Mouse (Mus musculus): ENCODE data around the gene Usp6nl. TPM values are rescaled to one million over a fixed set of nuclear protein-coding genes. Genes with fewer than 3 reads are reported as not detected.

Gene Usp6nl
- polyA plus RNA-seq, 1 experiment: 8.6 TPM

DNA sequence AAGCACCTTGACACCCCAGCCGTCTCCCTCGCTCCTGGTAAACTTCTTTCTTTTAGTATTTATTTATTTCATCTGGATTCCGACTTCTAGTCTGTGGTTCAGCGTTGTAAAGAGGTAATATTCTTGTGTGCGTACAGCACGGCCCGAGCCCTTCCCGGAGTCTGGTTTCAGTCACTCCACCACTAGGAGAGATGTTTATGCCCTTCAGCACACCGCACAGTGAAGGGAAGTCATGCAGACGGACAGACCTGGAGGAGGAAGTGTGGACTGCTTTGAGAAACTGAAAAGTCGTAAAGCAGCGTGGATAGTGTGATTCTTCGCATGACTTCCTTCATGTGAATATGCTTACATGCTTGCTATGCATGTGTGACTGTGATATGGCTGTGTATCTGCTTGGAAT is 40.7 kb downstream of the Usp6nl start:
- Histone ChIP-seq H3K4me1 (ENCODE audit: control insufficient read depth, insufficient read depth, low read length) (peaks cover 10% of the 10 kb centered on the region), H3K27ac (ENCODE audit: insufficient read depth, low read length) (no peak overlapping the region), H3K4me3 (ENCODE audit: insufficient read depth, low read length) (no peak overlapping the region)
- no peak for TF ChIP-seq POLR2A (IDR thresholded peaks at IDR 0.05; ENCODE audit: extremely low read depth, insufficient read depth, low read length)
- no peak for TF ChIP-seq CTCF (IDR thresholded peaks at IDR 0.05; ENCODE audit: extremely low read depth, insufficient read depth, low read length)

- TF ChIP-seq POLR2A (IDR thresholded peaks at IDR 0.05; ENCODE audit: extremely low read depth, insufficient read depth, low read length) (no peak), CTCF (IDR thresholded peaks at IDR 0.05; ENCODE audit: extremely low read depth, insufficient read depth, low read length) (no peak)
- Histone ChIP-seq H3K4me1 (ENCODE audit: control insufficient read depth, insufficient read depth, low read length) (peaks cover 8% of the 10 kb centered on the region), H3K27ac (ENCODE audit: insufficient read depth, low read length) (no peak overlapping the region), H3K4me3 (ENCODE audit: insufficient read depth, low read length) (no peak overlapping the region)
These were observed 41.5 kb downstream of the Usp6nl start for GRCm38 (mm10) chr2:6363922-6364321.

- H3K27ac ChIP-seq (ENCODE audit: insufficient read depth, low read length): peak overlapping the region; percentile 4; the same call in 1 of the 2 replicates
- peaks cover 8% of the 10 kb centered on the region for H3K4me1 ChIP-seq (ENCODE audit: control insufficient read depth, insufficient read depth, low read length)
- H3K4me3 ChIP-seq (ENCODE audit: insufficient read depth, low read length): no peak overlapping the region
- TF ChIP-seq POLR2A (IDR thresholded peaks at IDR 0.05; ENCODE audit: extremely low read depth, insufficient read depth, low read length): no peak
- TF ChIP-seq CTCF (IDR thresholded peaks at IDR 0.05; ENCODE audit: extremely low read depth, insufficient read depth, low read length): no peak
These were observed 44.1 kb downstream of the Usp6nl start for GRCm38 (mm10) chr2:6366521-6366928.

- Histone ChIP-seq H3K27ac (ENCODE audit: insufficient read depth, low read length) (no peak overlapping the region), H3K4me1 (ENCODE audit: control insufficient read depth, insufficient read depth, low read length) (peaks cover 8% of the 10 kb centered on the region), H3K4me3 (ENCODE audit: insufficient read depth, low read length) (no peak overlapping the region)
- TF ChIP-seq POLR2A (IDR thresholded peaks at IDR 0.05; ENCODE audit: extremely low read depth, insufficient read depth, low read length): no peak
- no peak for TF ChIP-seq CTCF (IDR thresholded peaks at IDR 0.05; ENCODE audit: extremely low read depth, insufficient read depth, low read length)
These were observed 44.5 kb downstream of the Usp6nl start for GRCm38 (mm10) chr2:6366973-6367372.

- Histone ChIP-seq H3K4me3 (ENCODE audit: insufficient read depth, low read length) (no peak overlapping the region), H3K4me1 (ENCODE audit: control insufficient read depth, insufficient read depth, low read length) (peaks cover 8% of the 10 kb centered on the region), H3K27ac (ENCODE audit: insufficient read depth, low read length) (peak overlapping the region; percentile 83)
- TF ChIP-seq POLR2A (IDR thresholded peaks at IDR 0.05; ENCODE audit: extremely low read depth, insufficient read depth, low read length) (no peak), CTCF (IDR thresholded peaks at IDR 0.05; ENCODE audit: extremely low read depth, insufficient read depth, low read length) (no peak)
These were observed 45.0 kb downstream of the Usp6nl start for GRCm38 (mm10) chr2:6367497-6367896.

DNA sequence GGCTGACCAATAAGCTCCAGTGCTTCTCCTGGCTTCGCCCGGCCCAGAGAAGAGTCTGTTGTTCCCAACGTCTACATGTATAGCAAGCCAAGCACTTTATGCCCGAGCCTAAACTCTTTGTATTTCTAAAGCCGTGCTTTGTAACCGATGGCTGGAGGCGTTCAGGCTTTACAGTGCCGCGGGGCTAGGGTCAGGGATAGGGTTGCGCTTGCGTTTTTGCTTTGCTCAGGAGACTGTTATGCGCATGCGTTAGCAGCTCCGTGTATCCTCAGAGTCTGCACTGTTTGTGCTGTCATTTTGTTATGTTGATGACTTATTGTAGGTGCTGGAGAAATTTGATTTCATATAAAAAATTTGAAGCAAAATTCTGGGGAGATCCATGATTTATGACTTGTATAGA is 51.7 kb downstream of the Usp6nl start:
- TF ChIP-seq POLR2A (IDR thresholded peaks at IDR 0.05; ENCODE audit: extremely low read depth, insufficient read depth, low read length) (no peak), CTCF (IDR thresholded peaks at IDR 0.05; ENCODE audit: extremely low read depth, insufficient read depth, low read length) (no peak)
- Histone ChIP-seq H3K27ac (ENCODE audit: insufficient read depth, low read length) (no peak overlapping the region), H3K4me1 (ENCODE audit: control insufficient read depth, insufficient read depth, low read length) (peaks cover 2% of the 10 kb centered on the region), H3K4me3 (ENCODE audit: insufficient read depth, low read length) (no peak overlapping the region)

DNA sequence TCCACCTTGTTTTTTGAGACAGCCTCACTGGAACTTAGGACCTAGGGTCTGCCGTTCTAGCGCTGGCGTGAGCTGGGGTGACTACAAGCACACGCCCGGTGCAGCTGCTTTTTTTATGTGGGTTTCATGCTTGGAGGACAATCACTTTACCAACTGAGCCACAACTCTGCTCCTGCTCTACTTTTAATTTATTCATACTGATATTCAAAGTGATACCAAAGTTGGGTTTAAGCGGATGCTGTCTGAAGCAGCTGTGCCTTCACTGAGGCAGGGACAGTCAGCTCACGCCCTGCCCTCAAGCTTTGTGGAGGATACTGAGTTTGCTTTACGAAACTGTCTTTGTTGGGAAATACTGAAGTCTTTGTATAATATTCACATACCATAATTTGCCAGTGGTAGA is 53.6 kb downstream of the Usp6nl start:
- Histone ChIP-seq H3K4me3 (ENCODE audit: insufficient read depth, low read length) (no peak overlapping the region), H3K27ac (ENCODE audit: insufficient read depth, low read length) (no peak overlapping the region), H3K4me1 (ENCODE audit: control insufficient read depth, insufficient read depth, low read length) (peaks cover 2% of the 10 kb centered on the region)
- TF ChIP-seq CTCF (IDR thresholded peaks at IDR 0.05; ENCODE audit: extremely low read depth, insufficient read depth, low read length) (no peak), POLR2A (IDR thresholded peaks at IDR 0.05; ENCODE audit: extremely low read depth, insufficient read depth, low read length) (no peak)

DNA sequence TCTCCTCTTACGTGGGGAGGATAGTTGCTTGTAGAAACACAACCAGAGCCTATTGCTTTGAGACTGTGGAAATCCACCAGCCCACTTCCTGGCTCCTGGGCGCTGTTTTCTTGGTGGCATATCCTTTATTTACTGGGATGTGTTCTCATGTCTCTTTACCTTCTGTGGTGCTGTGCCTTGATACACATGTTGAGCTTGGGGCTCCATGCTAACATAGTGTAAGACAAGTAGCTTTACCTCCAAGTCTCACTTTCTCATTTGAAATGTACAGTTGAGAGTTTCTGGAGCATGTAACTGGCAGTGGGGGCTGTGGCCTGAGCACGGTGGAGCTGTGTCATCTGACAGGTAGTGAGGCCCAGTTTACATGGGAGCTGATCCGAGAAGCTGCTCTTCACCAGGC is 54.5 kb downstream of the Usp6nl start:
- Histone ChIP-seq H3K4me1 (ENCODE audit: control insufficient read depth, insufficient read depth, low read length) (peaks cover 2% of the 10 kb centered on the region), H3K27ac (ENCODE audit: insufficient read depth, low read length) (no peak overlapping the region), H3K4me3 (ENCODE audit: insufficient read depth, low read length) (no peak overlapping the region)
- TF ChIP-seq CTCF (IDR thresholded peaks at IDR 0.05; ENCODE audit: extremely low read depth, insufficient read depth, low read length): no peak
- TF ChIP-seq POLR2A (IDR thresholded peaks at IDR 0.05; ENCODE audit: extremely low read depth, insufficient read depth, low read length): no peak

DNA sequence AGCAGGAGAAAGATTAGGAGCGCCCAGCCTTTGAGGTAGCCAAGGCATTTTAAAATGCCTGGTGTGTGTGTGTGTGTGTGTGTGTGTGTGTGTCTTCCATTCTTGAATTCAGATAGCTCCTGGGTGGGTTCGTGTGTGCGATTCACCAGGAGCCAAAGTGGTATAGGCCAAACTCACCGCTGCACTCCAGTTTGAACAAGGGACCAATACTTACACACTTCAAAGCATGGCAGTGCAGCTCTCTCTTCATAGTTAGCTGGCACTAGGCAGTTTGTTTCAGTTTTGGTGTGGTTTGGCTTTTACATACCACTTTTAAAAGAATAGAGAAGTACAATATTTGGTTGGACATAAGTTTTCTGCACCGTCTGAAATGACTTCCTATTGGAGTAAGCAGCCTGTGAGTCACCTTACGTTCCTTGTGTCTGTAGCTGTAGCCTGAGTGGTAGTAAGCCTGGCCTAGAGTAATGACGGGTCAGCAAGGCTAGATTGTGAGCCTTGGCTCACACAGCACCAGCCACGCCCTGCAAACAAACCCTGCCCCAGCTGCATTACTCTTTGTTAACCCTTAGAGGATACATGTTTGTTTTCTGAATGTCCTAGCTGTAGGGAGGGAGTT is 56.2 kb downstream of the Usp6nl start:
- Histone ChIP-seq H3K4me3 (ENCODE audit: insufficient read depth, low read length) (no peak overlapping the region), H3K27ac (ENCODE audit: insufficient read depth, low read length) (no peak overlapping the region), H3K4me1 (ENCODE audit: control insufficient read depth, insufficient read depth, low read length) (peaks cover 2% of the 10 kb centered on the region)
- TF ChIP-seq POLR2A (IDR thresholded peaks at IDR 0.05; ENCODE audit: extremely low read depth, insufficient read depth, low read length) (no peak), CTCF (IDR thresholded peaks at IDR 0.05; ENCODE audit: extremely low read depth, insufficient read depth, low read length) (no peak)

- Histone ChIP-seq H3K4me3 (ENCODE audit: insufficient read depth, low read length) (no peak overlapping the region), H3K27ac (ENCODE audit: insufficient read depth, low read length) (no peak overlapping the region), H3K4me1 (ENCODE audit: control insufficient read depth, insufficient read depth, low read length) (peaks cover 2% of the 10 kb centered on the region)
- TF ChIP-seq CTCF (IDR thresholded peaks at IDR 0.05; ENCODE audit: extremely low read depth, insufficient read depth, low read length): no peak
These were observed 57.3 kb downstream of the Usp6nl start for GRCm38 (mm10) chr2:6379731-6380212.

All from cortical plate, adult 2 months (tissue).